Mouse (Mus musculus) kidney, postnatal 4 days (tissue): ENCODE measurements around the gene Catsper4.
"Not testable (repeated sequence)": the region's sequence is repeated elsewhere in the genome, so short reads cannot be mapped to it uniquely, and the experiment has no call there.

Experiments
- DNase-seq, 2 experiments: peaks; one replicate each; pipeline ENCODE4 v3.0.0; 2021; ENCODE audit warnings: mixed read lengths in 2 of 2

Gene Catsper4

GRCm38 (mm10) chr4:134227194-134227593, at the start of gene Catsper4:
TSS of gene Catsper4 (minus strand) at chr4:134227383.
- DNase-seq = peak; percentile 36 to 53

- DNase-seq = peak in 1 of 2 experiments; percentile 51
Observed at GRCm38 (mm10) chr4:134273417-134274345, 46.5 kb upstream of the Catsper4 start.

- DNase-seq = no peak
Observed at GRCm38 (mm10) chr4:134272731-134273416, 45.7 kb upstream of the Catsper4 start.

DNA sequence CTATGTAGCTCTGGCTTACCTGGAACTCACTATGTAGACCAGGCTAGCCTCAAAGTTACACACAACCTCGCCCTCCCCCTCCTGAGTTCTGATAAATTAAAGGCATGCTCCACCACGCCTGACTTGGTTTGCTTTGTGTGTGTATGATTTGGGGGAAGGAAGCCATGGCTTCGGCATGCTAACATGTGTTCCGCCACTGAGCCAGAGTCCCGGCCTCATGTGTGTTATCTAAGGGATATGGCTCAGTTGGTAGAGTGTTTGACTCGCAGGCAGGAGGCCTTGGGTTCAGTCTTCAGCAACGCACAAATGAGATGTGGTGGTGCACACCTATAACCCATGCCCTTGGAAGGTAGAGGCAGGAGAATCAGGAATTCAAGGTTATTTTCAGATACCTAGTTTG, 44.8 kb upstream of the Catsper4 start:
- DNase-seq = no peak

- not testable (repeated sequence) for DNase-seq
Observed at GRCm38 (mm10) chr4:134269622-134270021, 42.4 kb upstream of the Catsper4 start.

DNA sequence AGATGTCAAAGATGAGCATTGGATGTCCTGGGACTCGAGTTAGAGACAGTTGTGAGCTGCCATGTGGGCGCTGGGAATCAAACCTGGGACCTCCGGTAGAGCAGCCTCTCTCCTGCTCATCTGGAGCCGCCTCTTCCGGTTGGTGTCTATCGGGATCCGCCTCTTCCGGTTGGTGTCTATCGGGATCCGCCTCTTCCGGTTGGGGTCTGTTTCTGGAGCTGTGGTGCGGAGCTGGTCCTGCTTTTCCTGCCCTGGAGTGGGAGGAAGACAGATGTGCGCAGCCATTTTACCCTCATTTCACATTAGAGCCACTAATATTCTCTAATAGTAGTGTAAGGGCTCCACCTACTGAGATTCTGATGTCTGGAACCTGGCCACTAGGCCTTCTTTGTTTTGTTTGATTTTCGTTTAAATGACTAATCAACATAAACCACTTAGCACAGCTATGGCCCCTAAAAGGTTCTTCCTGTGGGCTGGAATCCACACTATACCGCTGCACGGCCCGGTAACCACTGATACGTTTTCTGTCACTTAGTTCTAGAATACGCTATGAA, 41.0 kb upstream of the Catsper4 start:
- DNase-seq = no peak

- DNase-seq = peak; percentile 27 to 38
Observed at GRCm38 (mm10) chr4:134265860-134266585, 38.8 kb upstream of the Catsper4 start.

- DNase-seq = peak; percentile 85 to 89
Observed at GRCm38 (mm10) chr4:134263191-134263590, 36.0 kb upstream of the Catsper4 start.

GRCm38 (mm10) chr4:134258354-134258753, 31.2 kb upstream of the Catsper4 start:
- peak in 1 of 2 experiments; percentile 49 for DNase-seq

- no peak for DNase-seq
Observed at GRCm38 (mm10) chr4:134257198-134258009, 30.2 kb upstream of the Catsper4 start.

GRCm38 (mm10) chr4:134256407-134257197, 29.4 kb upstream of the Catsper4 start:
- peak; percentile 35 to 54 for DNase-seq

GRCm38 (mm10) chr4:134255854-134256253, 28.7 kb upstream of the Catsper4 start:
- DNase-seq = peak; percentile 28 to 56

DNA sequence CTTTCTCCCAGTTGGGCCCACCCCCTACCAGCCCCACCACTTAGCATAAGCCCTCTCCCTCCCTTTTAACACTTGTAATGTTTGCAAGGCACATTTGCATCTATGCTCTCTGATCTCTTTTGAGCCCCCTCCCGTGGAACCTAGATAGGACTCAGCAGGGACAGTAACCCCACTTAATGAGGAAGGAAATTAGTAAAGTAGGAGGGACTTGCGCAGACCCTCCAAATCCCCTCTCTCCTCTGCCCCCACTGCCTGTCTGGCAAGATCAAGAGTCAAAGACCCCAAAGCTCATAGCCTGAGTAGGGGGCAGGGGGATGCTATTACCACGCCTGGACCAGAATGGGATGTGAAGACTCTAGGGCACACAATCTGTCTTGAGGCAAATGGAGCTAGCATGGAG, 27.7 kb upstream of the Catsper4 start:
- no peak for DNase-seq

- peak; percentile 49 to 64 for DNase-seq
Observed at GRCm38 (mm10) chr4:134253722-134254324, 26.6 kb upstream of the Catsper4 start, which contains the start of gene Grrp1. TSS of gene Grrp1 (minus strand) at chr4:134254106.

DNA sequence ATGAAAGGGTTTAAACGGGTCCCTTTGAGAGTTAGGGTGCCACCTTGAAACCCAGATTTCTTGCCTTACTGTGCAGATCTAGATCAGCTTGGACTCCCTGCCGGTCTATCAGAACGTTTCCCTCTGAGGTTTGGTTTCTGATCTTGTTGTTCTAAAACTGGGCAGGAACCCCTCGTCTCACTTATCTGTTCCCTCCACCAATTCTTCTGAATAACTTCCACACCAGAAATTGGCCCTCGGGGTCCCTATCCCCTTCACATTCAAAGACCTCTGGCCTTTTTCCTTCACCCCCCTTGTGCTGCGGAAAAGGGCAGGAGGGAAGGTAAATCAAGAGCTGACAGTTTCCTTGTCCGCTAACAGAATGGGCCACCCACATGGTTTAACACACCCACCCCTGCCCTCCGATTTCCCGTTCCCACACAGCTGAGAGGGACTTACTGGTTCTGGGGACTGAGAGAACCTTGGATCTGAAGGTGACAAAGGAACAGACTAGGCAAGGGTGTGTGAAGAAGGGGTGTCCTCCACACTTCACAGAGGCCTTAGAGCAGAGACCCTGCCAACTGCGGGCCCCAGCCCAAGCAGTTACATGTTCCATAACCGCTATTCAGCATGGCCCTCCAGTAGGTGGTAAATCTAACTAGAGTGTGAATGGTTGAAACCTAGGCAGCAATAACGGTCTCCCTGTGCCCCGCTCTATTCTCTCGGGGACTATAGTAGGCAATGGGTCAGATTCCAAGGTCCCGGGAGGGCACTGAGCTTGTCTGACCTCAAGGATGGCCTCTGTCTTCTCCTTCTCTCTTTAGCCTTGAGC, 25.9 kb upstream of the Catsper4 start:
- peak in 1 of 2 experiments; percentile 55 for DNase-seq

DNA sequence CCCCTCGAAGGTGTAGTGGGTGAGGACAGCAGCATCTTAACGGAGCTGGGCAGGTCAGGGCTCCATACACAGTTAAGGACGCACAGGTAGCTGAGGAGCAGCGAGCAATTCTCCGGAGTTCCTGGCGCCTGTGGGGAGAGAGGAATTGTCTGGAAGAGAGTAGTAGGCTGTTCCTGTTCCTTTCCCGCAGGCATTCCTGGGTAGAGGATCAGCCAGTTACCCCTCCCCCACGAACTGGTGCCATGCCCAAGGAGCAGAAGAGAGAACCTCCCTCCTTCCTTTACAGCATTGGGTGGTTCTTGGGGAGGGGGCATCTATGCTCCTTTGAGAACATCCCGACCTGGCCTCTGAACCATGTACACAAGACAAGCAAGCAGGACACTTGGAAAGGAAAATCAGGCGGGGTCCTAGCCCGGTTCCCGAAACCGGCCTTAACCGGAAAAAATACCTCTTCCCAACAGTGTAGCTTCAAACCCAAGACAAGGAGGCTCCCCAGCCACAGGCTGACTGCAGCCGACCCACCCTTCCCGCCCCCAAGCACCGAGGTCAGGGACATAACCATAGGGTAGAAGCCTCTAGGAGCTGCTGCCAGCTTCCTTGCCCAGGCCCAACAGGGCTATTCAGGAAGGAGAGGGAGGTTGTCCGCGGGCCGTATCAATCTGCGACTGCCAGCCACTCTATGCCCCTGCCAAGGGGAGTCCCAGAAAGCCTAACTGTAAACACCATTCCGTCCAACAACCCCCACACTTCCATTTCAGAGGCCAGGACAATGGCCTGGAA, 25.1 kb upstream of the Catsper4 start:
- peak in 1 of 2 experiments; percentile 54 for DNase-seq

GRCm38 (mm10) chr4:134251241-134252130, 24.3 kb upstream of the Catsper4 start:
- DNase-seq = peak; percentile 49 to 62

- no peak for DNase-seq
Observed at GRCm38 (mm10) chr4:134250930-134251240, 23.7 kb upstream of the Catsper4 start.
